Mouse (Mus musculus) testis, postnatal 14 days (tissue): Measurements from ENCODE around the gene Mfge8.

Experiments
- DNase-seq: peaks from one replicate; pipeline ENCODE4 v3.0.0; 2021; ENCODE audit warnings: low spot score

The Mfge8 gene

GRCm38 (mm10) chr7:79129883-79130282 lies 19.0 kb downstream of the Mfge8 start:
- DNase-seq = no peak

GRCm38 (mm10) chr7:79123465-79123864 lies 25.4 kb downstream of the Mfge8 start:
- no peak for DNase-seq

GRCm38 (mm10) chr7:79113848-79114247 lies 35.0 kb downstream of the Mfge8 start:
- DNase-seq = no peak

GRCm38 (mm10) chr7:79096492-79096891 lies 52.4 kb downstream of the Mfge8 start:
- no peak for DNase-seq

- DNase-seq = peak; percentile 19
These were observed 59.7 kb downstream of the Mfge8 start for GRCm38 (mm10) chr7:79089111-79089510.
